Mouse (Mus musculus): ENCODE measurements around the gene Tiam1.

Tiam1 gene

DNA sequence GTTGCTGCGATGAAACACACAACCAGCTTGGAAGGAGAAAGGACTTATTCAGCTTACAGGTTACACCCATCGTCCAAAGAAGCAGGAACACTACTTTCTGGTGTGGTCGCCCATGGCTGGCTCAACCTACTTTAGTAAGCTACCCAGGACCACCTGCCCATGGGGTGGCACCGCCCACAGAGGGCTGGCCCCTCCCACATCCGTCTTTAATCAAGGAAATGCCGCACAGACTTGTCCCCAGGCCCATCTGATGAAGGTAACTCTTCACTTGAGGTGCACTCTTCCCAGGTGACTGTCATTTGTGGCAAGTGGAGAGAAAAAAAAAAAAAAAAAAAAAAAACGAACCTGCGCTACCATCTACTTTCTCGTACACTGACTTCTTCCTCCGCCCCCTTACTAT lies 381.0 kb downstream of the Tiam1 start:
- in situ Hi-C loops (cut with MboI; ENCODE audit: low pct_unique_long_range_greater_than_20kb in 1 of 2, low sequenced_read_pairs in 2 of 2, unreplicated experiment in 1 of 2) = loop anchor here (25.0 kb wide), 1 partner anchor 225 kb away; no protein-coding TSS in a partner anchor

DNA sequence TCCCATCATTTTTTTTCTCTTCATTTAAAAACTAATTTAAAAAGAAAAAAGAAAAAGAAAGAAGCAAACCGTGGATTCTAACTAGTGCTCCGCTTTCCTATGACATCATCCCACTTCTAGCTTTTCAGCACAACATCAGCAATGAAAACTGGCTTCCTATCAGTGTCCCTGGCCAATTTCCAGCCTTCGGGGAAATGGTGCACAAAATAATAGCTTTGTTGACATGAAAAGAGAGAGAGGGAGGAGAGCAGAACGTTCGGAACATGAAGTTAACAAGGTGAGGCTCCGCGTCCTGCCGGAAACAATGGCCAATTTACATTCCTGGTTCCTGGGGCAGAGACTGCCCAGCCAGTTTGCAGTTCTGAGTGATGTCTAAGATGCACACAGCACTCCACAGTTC lies 381.5 kb downstream of the Tiam1 start:
- in situ Hi-C loops (cut with MboI; ENCODE audit: low pct_unique_long_range_greater_than_20kb in 1 of 2, low sequenced_read_pairs in 2 of 2, unreplicated experiment in 1 of 2) = loop anchor here (25.0 kb wide), 1 partner anchor 225 kb away; no protein-coding TSS in a partner anchor

DNA sequence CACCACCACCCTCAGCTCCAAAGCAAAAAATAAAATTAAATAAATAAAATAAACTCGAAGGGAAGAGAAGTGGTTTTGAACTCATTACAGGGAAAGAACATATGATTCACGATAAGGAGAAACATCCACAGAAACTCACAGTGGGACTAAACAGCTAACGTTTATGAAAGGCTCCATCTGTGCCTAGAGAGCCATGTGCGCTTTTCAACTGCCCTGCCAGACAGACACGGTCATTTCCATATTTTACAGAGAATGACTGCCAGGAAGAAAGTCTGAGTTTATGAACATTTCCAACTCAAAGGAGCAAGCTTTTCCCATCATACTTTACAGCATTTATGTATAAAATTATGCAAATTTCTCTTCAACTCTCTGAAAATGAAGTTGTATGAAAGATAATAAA lies 386.2 kb downstream of the Tiam1 start:
- in situ Hi-C loops (cut with MboI; ENCODE audit: low pct_unique_long_range_greater_than_20kb in 1 of 2, low sequenced_read_pairs in 2 of 2, unreplicated experiment in 1 of 2) = loop anchor here (25.0 kb wide), 1 partner anchor 220 kb away; no protein-coding TSS in a partner anchor

DNA sequence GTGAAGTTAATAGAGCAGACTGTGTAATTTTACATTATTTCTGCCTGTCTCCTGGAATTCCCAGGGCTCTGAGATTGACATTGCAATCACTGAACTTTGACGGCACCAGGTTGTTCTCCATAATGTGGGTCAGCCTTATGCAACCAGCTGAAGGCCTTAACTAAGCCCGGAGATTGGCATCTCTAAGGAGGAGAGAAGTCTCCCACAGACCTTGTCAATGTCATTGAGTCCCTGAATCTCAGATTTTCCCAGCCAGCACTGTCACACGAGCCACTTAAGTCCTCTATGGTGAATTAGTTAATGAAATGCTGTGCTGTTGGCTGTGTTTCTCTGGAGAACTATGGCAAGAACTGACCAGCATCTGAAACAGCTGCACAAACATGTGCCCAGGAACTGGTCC lies 388.9 kb downstream of the Tiam1 start:
- in situ Hi-C loops (cut with MboI; ENCODE audit: low pct_unique_long_range_greater_than_20kb in 1 of 2, low sequenced_read_pairs in 2 of 2, unreplicated experiment in 1 of 2) = loop anchor here (25.0 kb wide), 1 partner anchor 217 kb away; no protein-coding TSS in a partner anchor

DNA sequence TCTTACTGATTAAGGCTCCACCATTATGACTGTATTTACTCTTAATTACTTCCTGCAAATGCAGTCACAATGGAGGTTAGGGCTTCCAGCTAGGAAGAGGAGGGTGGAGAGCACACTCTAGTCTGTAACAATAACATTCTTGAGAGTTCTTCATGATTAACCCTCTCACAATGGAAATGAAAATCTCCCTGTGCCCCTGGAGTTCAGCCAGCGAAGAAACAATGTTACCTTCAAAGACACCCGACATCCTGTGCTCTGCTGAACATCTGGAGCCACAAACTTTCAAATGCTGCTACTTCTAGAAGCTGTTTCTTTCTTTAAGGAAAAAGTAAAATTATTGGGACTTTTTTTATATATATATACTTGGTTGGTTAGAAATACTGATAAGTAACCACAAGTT lies 395.7 kb downstream of the Tiam1 start:
- in situ Hi-C loops (cut with MboI; ENCODE audit: low pct_unique_long_range_greater_than_20kb in 1 of 2, low sequenced_read_pairs in 2 of 2, unreplicated experiment in 1 of 2) = no loop called here

DNA sequence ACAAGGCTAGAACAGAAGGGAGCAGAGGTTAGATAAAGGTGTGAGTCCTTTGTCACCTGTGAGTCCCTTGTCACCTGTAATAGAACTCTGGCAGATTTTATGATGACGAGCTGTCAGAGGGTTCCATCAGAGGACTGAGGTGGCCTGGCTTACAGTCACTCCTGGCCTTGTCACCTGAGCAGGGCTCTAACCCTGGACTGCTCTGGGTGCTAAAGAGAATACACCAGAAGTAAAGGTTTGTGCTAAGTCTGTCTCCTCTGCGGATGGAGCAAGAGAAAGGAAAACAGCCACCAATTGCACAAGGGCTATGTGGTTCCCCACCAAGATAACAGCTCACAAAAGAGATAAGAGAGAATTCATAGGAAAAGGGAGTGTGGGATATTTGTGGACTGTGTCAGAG lies 404.0 kb downstream of the Tiam1 start:
- in situ Hi-C loops (cut with MboI; ENCODE audit: low pct_unique_long_range_greater_than_20kb in 1 of 2, low sequenced_read_pairs in 2 of 2, unreplicated experiment in 1 of 2) = no loop called here

DNA sequence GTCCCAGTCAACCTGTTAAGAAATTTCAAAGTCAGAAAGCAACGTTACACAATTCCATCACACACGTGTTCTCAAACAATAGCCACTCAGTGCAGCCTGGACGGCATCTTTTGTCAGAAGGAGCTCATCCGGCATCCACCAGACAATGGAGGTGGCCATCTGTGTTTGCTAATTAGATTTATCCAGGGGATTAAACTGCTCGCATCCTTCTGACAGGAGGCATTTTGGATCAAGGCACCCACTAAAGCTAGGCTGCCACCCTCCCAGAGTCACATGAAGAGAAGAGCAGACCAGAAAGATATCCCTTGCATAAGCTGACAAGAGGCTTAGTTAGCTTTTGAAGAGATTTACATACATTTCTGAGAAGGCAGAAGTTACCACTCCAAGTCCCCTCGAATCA lies 404.6 kb downstream of the Tiam1 start:
- in situ Hi-C loops (cut with MboI; ENCODE audit: low pct_unique_long_range_greater_than_20kb in 1 of 2, low sequenced_read_pairs in 2 of 2, unreplicated experiment in 1 of 2) = no loop called here

All from mouse embryonic stem cell (cell line).